Mouse (Mus musculus): ENCODE measurements at regions not wholly inside any gene's neighbourhood (a gene's known extent, or its start where the extent isn't known, plus 50 kb on each side); places are given as distances from the start of the nearest gene placed in this dataset.

DNA sequence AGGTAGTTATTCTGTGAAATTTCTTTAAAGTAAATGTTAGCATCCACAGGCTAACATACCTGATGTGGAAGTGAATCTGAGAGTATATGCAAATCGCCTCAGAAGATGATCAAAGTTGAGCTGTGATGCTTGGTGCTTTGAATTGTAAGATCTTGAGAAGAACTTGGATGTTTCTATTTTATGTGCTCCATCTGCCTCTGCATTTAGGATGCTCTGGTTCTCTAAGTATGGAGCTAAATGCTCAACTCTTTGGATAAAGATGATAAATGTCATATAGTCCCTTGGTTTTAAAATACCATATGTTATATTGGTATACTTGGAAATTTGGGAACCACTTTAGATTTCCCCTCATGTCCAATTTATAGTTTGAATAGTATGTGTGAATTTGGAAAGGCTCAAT, 159.2 kb upstream of the Ncam2 start:
- ATAC-seq (replicated peaks; ENCODE audit: extremely low read depth, insufficient read depth, low FRiP score): no peak
- no peak overlapping the region for H3K4me3 ChIP-seq (ENCODE audit: low read length)
- no peaks in the 10 kb centered on the region for H3K36me3 ChIP-seq (ENCODE audit: control insufficient read depth, insufficient read depth)
- no peak overlapping the region for H3K27ac ChIP-seq (ENCODE audit: low read length)
- no peaks in the 10 kb centered on the region for H3K9me3 ChIP-seq (replicated peaks; ENCODE audit: control insufficient read depth, low read length)
- no peaks in the 10 kb centered on the region for H3K27me3 ChIP-seq (ENCODE audit: control insufficient read depth, insufficient read depth, low read length)
- H3K9ac ChIP-seq (ENCODE audit: low read length): no peak overlapping the region
- WGBS: 58% methylated on average over 1 of the region's 1 CpGs
- H3K4me2 ChIP-seq (ENCODE audit: low read depth, low read length): no peak overlapping the region
- no peaks in the 10 kb centered on the region for H3K4me1 ChIP-seq (ENCODE audit: control insufficient read depth, insufficient read depth, low read length)

- H3K4me2 ChIP-seq (ENCODE audit: low read depth, low read length): no peak overlapping the region
- no peak for ATAC-seq (replicated peaks; ENCODE audit: extremely low read depth, insufficient read depth, low FRiP score)
Measured at GRCm38 (mm10) chr16:81045686-81046085, 154.8 kb upstream of the Ncam2 start.

DNA sequence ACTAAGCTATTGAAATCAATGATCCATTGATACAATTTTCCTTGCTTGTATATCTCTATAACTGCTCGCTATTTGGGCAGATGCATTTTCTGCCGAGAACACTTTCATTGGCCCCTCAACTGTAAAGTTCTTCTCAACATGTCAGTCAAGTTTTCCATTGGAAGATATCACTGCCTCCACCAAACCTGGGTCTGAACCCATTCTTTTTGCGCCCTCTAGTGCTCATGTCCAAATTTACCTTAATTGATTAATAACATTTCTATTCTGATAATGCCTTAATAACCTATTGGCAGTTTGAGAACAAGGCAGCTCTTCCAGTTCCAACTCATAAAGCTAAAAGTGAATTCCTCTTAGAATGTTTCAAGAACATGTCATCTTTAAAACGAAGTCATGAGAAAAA, 132.2 kb upstream of the Ncam2 start:
- Histone ChIP-seq H3K9ac (ENCODE audit: low read length) (no peak overlapping the region), H3K27ac (ENCODE audit: low read length) (no peak overlapping the region), H3K36me3 (ENCODE audit: control insufficient read depth, insufficient read depth) (no peaks in the 10 kb centered on the region), H3K4me2 (ENCODE audit: low read depth, low read length) (no peak overlapping the region), H3K4me1 (ENCODE audit: control insufficient read depth, insufficient read depth, low read length) (no peaks in the 10 kb centered on the region), H3K4me3 (ENCODE audit: low read length) (no peak overlapping the region), H3K27me3 (ENCODE audit: control insufficient read depth, insufficient read depth, low read length) (no peaks in the 10 kb centered on the region), H3K9me3 (replicated peaks; ENCODE audit: control insufficient read depth, low read length) (no peaks in the 10 kb centered on the region)
- 35% methylated on average over 4 of the region's 4 CpGs for WGBS
- ATAC-seq (replicated peaks; ENCODE audit: extremely low read depth, insufficient read depth, low FRiP score): no peak

More at GRCm38 (mm10) chr16:81045686-81046085, 154.8 kb upstream of the Ncam2 start:
- Histone ChIP-seq H3K9ac (ENCODE audit: low read length) (no peak overlapping the region), H3K27me3 (ENCODE audit: control insufficient read depth, insufficient read depth, low read length) (no peaks in the 10 kb centered on the region), H3K36me3 (ENCODE audit: control insufficient read depth, insufficient read depth) (no peaks in the 10 kb centered on the region), H3K4me3 (ENCODE audit: low read length) (no peak overlapping the region), H3K9me3 (replicated peaks; ENCODE audit: control insufficient read depth, low read length) (no peaks in the 10 kb centered on the region), H3K27ac (ENCODE audit: low read length) (no peak overlapping the region), H3K4me1 (ENCODE audit: control insufficient read depth, insufficient read depth, low read length) (no peaks in the 10 kb centered on the region)

All from heart, embryonic 16.5 days (tissue).